Mouse (Mus musculus) cortical plate, adult 2 months (tissue): ENCODE measurements around the gene Clip3.

Experiments used
- CTCF ChIP-seq: fragments of 200-500 bp; IDR thresholded peaks from 2 replicates; pipeline ENCODE4 v1.5.1; 2011; ENCODE audit warnings: mild to moderate bottlenecking, control low read depth, low read length; ENCODE audit not compliant: insufficient read depth; ENCODE audit errors: extremely low read depth
- POLR2A ChIP-seq: fragments of 200-500 bp; IDR thresholded peaks from 2 replicates; pipeline ENCODE4 v1.6.1; 2011; ENCODE audit warnings: mild to moderate bottlenecking, low read length, control low read depth; ENCODE audit not compliant: insufficient read depth; ENCODE audit errors: extremely low read depth

DNA sequence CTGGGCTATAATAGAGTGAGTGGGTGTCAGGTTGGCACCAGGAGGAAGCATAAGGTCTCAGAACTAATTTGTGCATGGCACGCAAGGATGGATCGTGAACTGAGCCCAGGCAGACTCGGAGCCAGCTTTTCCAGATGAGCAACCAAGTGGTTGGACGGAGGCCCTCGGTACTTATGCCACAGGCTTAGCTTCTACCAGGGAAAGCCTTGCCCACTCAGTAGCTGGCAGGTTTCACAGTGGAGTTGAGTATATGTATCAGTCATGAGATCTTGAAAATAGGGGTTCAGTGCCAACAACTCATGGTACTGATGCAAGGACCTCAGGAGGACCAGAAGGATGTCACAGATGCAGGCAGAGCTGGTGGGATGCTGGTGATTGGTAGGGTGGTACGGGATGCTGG lies 44.2 kb downstream of the Clip3 start:
- TF ChIP-seq POLR2A (no peak), CTCF (no peak)
